Mouse (Mus musculus) embryonic fibroblast, embryonic 13.5 days (primary cell): Measurements from ENCODE around the gene Olfr911-ps1. TPM values are rescaled to one million over a fixed set of nuclear protein-coding genes. Genes with fewer than 3 reads are reported as not detected.

Experiments
- H3K27ac ChIP-seq: 2 replicates; pipeline ENCODE4 v1.5.1; 2012; ENCODE audit warnings: low read length, control low read depth, inconsistent platforms; ENCODE audit not compliant: insufficient read depth
- H3K4me1 ChIP-seq: 2 replicates; pipeline ENCODE4 v1.6.1; 2011; ENCODE audit warnings: low read length; ENCODE audit not compliant: control insufficient read depth, insufficient read depth
- H3K4me3 ChIP-seq: 2 replicates; pipeline ENCODE4 v1.5.1; 2011; ENCODE audit warnings: mild to moderate bottlenecking, control low read depth, low read length; ENCODE audit not compliant: insufficient read depth
- CTCF ChIP-seq: IDR thresholded peaks from 2 replicates; pipeline ENCODE4 v1.5.1; 2011; ENCODE audit warnings: mild to moderate bottlenecking, control low read depth, low read length, moderate library complexity, borderline replicate concordance; ENCODE audit not compliant: insufficient read depth
- POLR2A ChIP-seq: IDR thresholded peaks from 2 replicates; pipeline ENCODE4 v1.6.1; 2011; ENCODE audit warnings: low read depth, mild to moderate bottlenecking, control low read depth, low read length, moderate library complexity
- polyA plus RNA-seq: library from polyadenylated mRNA; stranded (reverse); fragments of >200 nt; gene quantifications from 2 replicates; pipeline ENCODE4 v1.2.4, GENCODE M21; 2011; ENCODE audit warnings: low read depth; ENCODE audit not compliant: missing spikeins, insufficient read length

Olfr911-ps1 gene
- polyA plus RNA-seq, result not detected in 2 replicates

DNA sequence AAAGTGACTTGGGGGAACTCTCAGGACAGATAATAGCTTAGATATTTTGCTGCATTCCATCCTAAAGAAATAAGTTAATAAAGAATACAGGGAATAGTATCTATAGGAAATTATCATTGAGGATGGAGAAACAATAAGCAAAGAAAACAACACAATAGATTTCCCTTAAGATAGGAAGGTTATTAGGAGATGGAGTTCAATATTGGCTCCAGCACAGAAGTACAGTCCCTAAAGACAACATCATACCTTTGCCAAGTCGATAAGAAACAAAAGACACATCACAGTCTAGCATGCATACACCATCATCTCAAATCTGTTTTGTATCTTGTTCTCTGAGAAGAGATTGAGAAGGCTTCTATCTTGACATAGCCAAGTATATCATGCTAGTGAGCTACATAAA, at the start of gene Olfr911-ps1:
Gene Olfr911-ps1 (plus strand): TSS at position 301 of the 400 bp plus-strand sequence.
- no peak within 1 kb of the TSS for H3K27ac ChIP-seq
- TF ChIP-seq CTCF (no peak), POLR2A (no peak)
- no peak within 1 kb of the TSS for H3K4me3 ChIP-seq
- H3K4me1 ChIP-seq, result no peaks in the 10 kb centered on the region

DNA sequence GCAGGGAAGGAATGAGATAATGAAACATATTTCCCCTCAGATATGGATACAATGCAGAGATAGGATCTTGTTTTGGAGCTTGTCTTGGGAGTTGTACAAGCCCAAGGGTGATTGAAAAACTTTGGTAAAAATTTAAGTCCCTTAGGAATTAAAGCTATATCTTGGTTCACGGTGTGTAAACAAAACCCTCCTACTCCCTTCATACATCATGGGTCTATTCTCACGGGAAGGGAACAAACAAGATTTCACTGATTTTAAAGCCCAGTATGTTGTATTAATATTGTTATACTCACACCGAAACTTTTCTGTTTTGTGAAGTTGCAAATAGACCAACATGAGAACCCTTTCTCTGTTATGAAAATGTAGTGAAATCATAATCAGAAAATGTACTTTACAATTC, 34.6 kb upstream of the Olfr911-ps1 start, which contains the start of gene Olfr906:
Gene Olfr906 (plus strand): TSS at position 301 of the 400 bp plus-strand sequence.
- TF ChIP-seq POLR2A (no peak), CTCF (no peak)
- Histone ChIP-seq H3K4me3 (no peak within 1 kb of the TSS), H3K27ac (no peak within 1 kb of the TSS), H3K4me1 (no peaks in the 10 kb centered on the region)

DNA sequence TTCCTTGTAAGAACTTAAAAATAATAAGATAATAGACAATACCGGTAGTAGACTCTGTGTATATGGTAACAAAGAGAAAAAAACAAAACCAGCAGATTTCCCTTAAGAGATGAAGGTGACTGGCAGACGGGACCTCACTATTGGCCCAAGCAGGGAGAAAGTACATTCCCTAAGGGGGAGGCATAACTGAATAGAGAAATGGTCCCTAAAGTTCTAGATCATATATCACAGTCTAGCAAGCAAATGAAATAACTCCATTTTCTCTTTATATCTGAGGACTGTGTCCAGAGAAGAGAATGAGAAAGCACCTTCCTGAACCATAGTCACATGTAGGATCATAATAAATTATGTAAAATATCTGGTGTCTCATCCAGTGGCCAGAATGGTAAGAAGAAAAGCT, 25.9 kb upstream of the Olfr911-ps1 start, which contains the start of gene Olfr907:
Gene Olfr907 (plus strand): TSS at position 301 of the 400 bp plus-strand sequence.
- Histone ChIP-seq H3K27ac (no peak within 1 kb of the TSS), H3K4me1 (no peaks in the 10 kb centered on the region), H3K4me3 (no peak within 1 kb of the TSS)
- no peak for TF ChIP-seq POLR2A
- TF ChIP-seq CTCF, result no peak

DNA sequence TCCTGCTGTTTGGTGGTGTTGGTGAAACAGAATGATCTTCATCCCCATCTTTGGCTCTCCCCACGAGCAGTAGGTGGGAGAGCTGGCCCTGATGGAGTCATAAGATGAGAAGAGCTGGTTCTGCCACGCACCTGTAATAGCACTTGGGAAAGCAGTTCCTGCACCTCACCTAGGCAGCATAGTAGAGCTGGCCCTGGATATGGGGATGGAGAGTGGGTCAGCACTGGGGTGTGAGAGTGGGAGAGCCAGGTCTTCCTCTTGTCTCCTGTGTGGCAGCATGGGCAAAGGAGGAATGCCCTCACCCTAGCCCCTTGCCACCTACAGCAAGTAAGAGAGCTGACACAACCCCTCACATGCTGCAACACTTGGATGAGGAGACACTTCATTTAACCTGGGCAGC, 9.0 kb upstream of the Olfr911-ps1 start:
- Histone ChIP-seq H3K27ac (no peak overlapping the region), H3K4me3 (no peak overlapping the region), H3K4me1 (no peaks in the 10 kb centered on the region)
- no peak for TF ChIP-seq CTCF
- TF ChIP-seq POLR2A, result no peak

DNA sequence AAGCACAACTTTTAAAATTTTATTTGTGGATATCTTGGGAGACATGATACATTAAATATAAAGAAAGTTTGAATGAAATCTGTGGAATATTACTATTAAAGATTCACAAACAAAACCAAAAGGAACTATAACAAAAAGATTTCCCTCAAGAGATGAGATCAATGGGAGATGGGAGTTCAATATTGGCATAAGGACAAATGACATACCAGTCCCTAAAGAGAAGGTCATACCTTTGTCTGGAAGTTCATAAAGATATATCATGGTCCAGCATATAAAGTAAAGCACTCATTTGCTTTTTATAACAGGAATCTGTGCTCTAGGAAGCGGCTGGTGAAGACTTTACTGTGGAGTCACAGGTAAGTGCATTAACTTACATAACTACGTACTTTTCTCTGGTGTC, 16.2 kb downstream of the Olfr911-ps1 start, which contains the start of gene Olfr910:
Gene Olfr910 (plus strand): TSS at position 301 of the 400 bp plus-strand sequence.
- Histone ChIP-seq H3K27ac (no peak within 1 kb of the TSS), H3K4me1 (no peaks in the 10 kb centered on the region), H3K4me3 (no peak within 1 kb of the TSS)
- no peak for TF ChIP-seq CTCF
- TF ChIP-seq POLR2A, result no peak

Other genes starting within 250 kb of the Olfr911-ps1 start
- gene Olfr896-ps1, start 230.5 kb upstream of the Olfr911-ps1 start, polyA plus RNA-seq, result not detected in 2 replicates
- not detected in 2 replicates for gene Olfr25, start 192.5 kb upstream of the Olfr911-ps1 start, polyA plus RNA-seq
- not detected in 2 replicates for gene Olfr898, start 173.2 kb upstream of the Olfr911-ps1 start, polyA plus RNA-seq
- gene Olfr250, start 154.7 kb upstream of the Olfr911-ps1 start, polyA plus RNA-seq, result not detected in 2 replicates
- not detected in 2 replicates for gene Olfr251, start 144.5 kb upstream of the Olfr911-ps1 start, polyA plus RNA-seq
- not detected in 2 replicates for gene Olfr147, start 119.9 kb upstream of the Olfr911-ps1 start, polyA plus RNA-seq
- not detected in 2 replicates for gene Olfr901, start 92.1 kb upstream of the Olfr911-ps1 start, polyA plus RNA-seq
- not detected in 2 replicates for gene Olfr902, start 73.9 kb upstream of the Olfr911-ps1 start, polyA plus RNA-seq
- not detected in 2 replicates for gene Olfr904, start 58.4 kb upstream of the Olfr911-ps1 start, polyA plus RNA-seq
- gene Olfr905, start 50.5 kb upstream of the Olfr911-ps1 start, polyA plus RNA-seq, result 0.12 and 0.32 TPM in 2 replicates
- not detected in 2 replicates for gene Olfr906, start 34.5 kb upstream of the Olfr911-ps1 start, polyA plus RNA-seq
- gene Olfr907, start 25.8 kb upstream of the Olfr911-ps1 start, polyA plus RNA-seq, result not detected in 2 replicates
- not detected in 2 replicates for gene Olfr910, start 16.3 kb downstream of the Olfr911-ps1 start, polyA plus RNA-seq
- gene Olfr912, start 58.6 kb downstream of the Olfr911-ps1 start, polyA plus RNA-seq, result 0.18 TPM in 1 of 2 replicates, not detected in the other
- gene Olfr913, start 71.2 kb downstream of the Olfr911-ps1 start, polyA plus RNA-seq, result not detected in 2 replicates
- gene Olfr914, start 83.5 kb downstream of the Olfr911-ps1 start, polyA plus RNA-seq, result not detected in 2 replicates
- gene Olfr916, start 138.3 kb downstream of the Olfr911-ps1 start, polyA plus RNA-seq, result not detected in 2 replicates
- not detected in 2 replicates for gene Olfr917, start 144.3 kb downstream of the Olfr911-ps1 start, polyA plus RNA-seq
- gene Olfr918, start 153.0 kb downstream of the Olfr911-ps1 start, polyA plus RNA-seq, result not detected in 2 replicates
- not detected in 2 replicates for gene Olfr919, start 182.1 kb downstream of the Olfr911-ps1 start, polyA plus RNA-seq
- 92.0 and 92.3 TPM in 2 replicates for gene Vwa5a, start 196.7 kb downstream of the Olfr911-ps1 start, polyA plus RNA-seq
- 0.13 and 0.14 TPM in 2 replicates for gene Olfr920, start 230.7 kb downstream of the Olfr911-ps1 start, polyA plus RNA-seq